Mouse (Mus musculus) C2C12 (cell line): ENCODE data around the gene Tgfbr3.

Experiments
- CTCF ChIP-seq: IDR thresholded peaks from one replicate; pipeline ENCODE4 v1.5.1; 2011; ENCODE audit not compliant: control insufficient read depth, insufficient read depth, insufficient read length
- MAX ChIP-seq: IDR thresholded peaks from one replicate; pipeline ENCODE4 v1.6.1; 2011; ENCODE audit warnings: mild to moderate bottlenecking, control low read depth
- MYOD1 ChIP-seq: IDR thresholded peaks from one replicate; pipeline ENCODE4 v1.6.1; 2011; ENCODE audit warnings: low read depth; ENCODE audit not compliant: control insufficient read depth, insufficient read length
- USF1 ChIP-seq: IDR thresholded peaks from one replicate; pipeline ENCODE4 v1.6.1; 2011; ENCODE audit warnings: low read depth, mild to moderate bottlenecking, control low read depth, moderate library complexity

- TF ChIP-seq MAX (no peak), CTCF (no peak), USF1 (no peak), MYOD1 (no peak)
Measured at GRCm38 (mm10) chr5:107124531-107124930, 164.9 kb downstream of the Tgfbr3 start.
